Mouse (Mus musculus) ovary, postnatal 10 days (tissue): ENCODE results near the gene Krt80.
"Not testable (repeated sequence)": the region's sequence is repeated elsewhere in the genome, so short reads cannot be mapped to it uniquely, and the experiment has no call there.

Experiments
- DNase-seq: peaks from one replicate; pipeline ENCODE4 v3.0.0; 2022; ENCODE audit warnings: low spot score

Gene Krt80

GRCm38 (mm10) chr15:101341797-101342515 is 28.0 kb downstream of the Krt80 start:
- DNase-seq: no peak

- DNase-seq: peak; percentile 59
Observed at GRCm38 (mm10) chr15:101339537-101339936, 30.4 kb downstream of the Krt80 start.

GRCm38 (mm10) chr15:101338359-101338758 is 31.6 kb downstream of the Krt80 start:
- no peak for DNase-seq

- no peak for DNase-seq
Observed at GRCm38 (mm10) chr15:101336474-101337174, 33.3 kb downstream of the Krt80 start.

GRCm38 (mm10) chr15:101333648-101334047 is 36.3 kb downstream of the Krt80 start:
- no peak for DNase-seq

- DNase-seq: no peak
Observed at GRCm38 (mm10) chr15:101333165-101333564, 36.8 kb downstream of the Krt80 start.

- no peak for DNase-seq
Observed at GRCm38 (mm10) chr15:101332370-101332769, 37.6 kb downstream of the Krt80 start.

- DNase-seq: no peak
Observed at GRCm38 (mm10) chr15:101331090-101331489, 38.9 kb downstream of the Krt80 start.

- no peak for DNase-seq
Observed at GRCm38 (mm10) chr15:101329564-101329892, 40.4 kb downstream of the Krt80 start.

- no peak for DNase-seq
Observed at GRCm38 (mm10) chr15:101328876-101329563, 40.9 kb downstream of the Krt80 start.

GRCm38 (mm10) chr15:101327282-101327681 is 42.7 kb downstream of the Krt80 start:
- DNase-seq: peak; percentile 80

GRCm38 (mm10) chr15:101325991-101326534 is 43.9 kb downstream of the Krt80 start:
- DNase-seq: no peak

GRCm38 (mm10) chr15:101324409-101324808 is 45.6 kb downstream of the Krt80 start:
- DNase-seq: not testable (repeated sequence)

GRCm38 (mm10) chr15:101323511-101323910 is 46.5 kb downstream of the Krt80 start:
- no peak for DNase-seq

GRCm38 (mm10) chr15:101322640-101323039 is 47.3 kb downstream of the Krt80 start:
- DNase-seq: no peak

GRCm38 (mm10) chr15:101322106-101322505 is 47.9 kb downstream of the Krt80 start:
- no peak for DNase-seq

- DNase-seq: no peak
Observed at GRCm38 (mm10) chr15:101321126-101321525, 48.8 kb downstream of the Krt80 start.

- DNase-seq: no peak
Observed at GRCm38 (mm10) chr15:101320618-101321041, 49.3 kb downstream of the Krt80 start.

- DNase-seq: no peak
Observed at GRCm38 (mm10) chr15:101320010-101320617, 49.8 kb downstream of the Krt80 start.

GRCm38 (mm10) chr15:101318889-101319765 is 50.8 kb downstream of the Krt80 start:
- DNase-seq: no peak

- no peak for DNase-seq
Observed at GRCm38 (mm10) chr15:101317814-101318500, 52.0 kb downstream of the Krt80 start.
